Mouse (Mus musculus): ENCODE measurements around the gene Kcnk7. TPM values are rescaled to one million over a fixed set of nuclear protein-coding genes. Genes with fewer than 3 reads are reported as not detected.

Gene Kcnk7
- total and polyA plus RNA-seq, 2 experiments from 2014 or later: 0.30 TPM; not detected in 1

GRCm38 (mm10) chr19:5691601-5692000 is 12.6 kb upstream of the Kcnk7 start:
- Histone ChIP-seq H3K4me1 (ENCODE audit: control insufficient read depth, insufficient read depth) (peaks cover 18% of the 10 kb centered on the region), H3K36me3 (replicated peaks; ENCODE audit: control insufficient read depth, insufficient read depth, low read length) (peaks cover 46% of the 10 kb centered on the region), H3K27me3 (ENCODE audit: control insufficient read depth, insufficient read depth, low read length) (no peaks in the 10 kb centered on the region), H3K9me3 (replicated peaks; ENCODE audit: control insufficient read depth, low read length) (no peaks in the 10 kb centered on the region), H3K4me2 (ENCODE audit: low read depth, low read length) (peak overlapping the region; percentile 95), H3K4me3 (ENCODE audit: low read depth, low read length) (peak overlapping the region; percentile 82), H3K27ac (ENCODE audit: low read depth) (peak overlapping the region; percentile 94), H3K9ac (replicated peaks; ENCODE audit: low read depth, low read length) (peak overlapping the region; percentile 77)
- WGBS: 52% methylated on average over 5 of the region's 5 CpGs
- no peak for DNase-seq (ENCODE audit: low spot score)
- TF ChIP-seq CTCF (IDR thresholded peaks at IDR 0.05; ENCODE audit: low read depth) (no peak), EP300 (IDR thresholded peaks at IDR 0.05; ENCODE audit: low read depth) (no peak)
- ATAC-seq (ENCODE audit: insufficient read depth, low read depth): no peak

GRCm38 (mm10) chr19:5692086-5692912 is 11.9 kb upstream of the Kcnk7 start:
- H3K4me1 ChIP-seq (ENCODE audit: control insufficient read depth, insufficient read depth): peaks cover 18% of the 10 kb centered on the region
- WGBS: 58% methylated on average over 10 of the region's 10 CpGs
- H3K4me2 ChIP-seq (ENCODE audit: low read depth, low read length): peak overlapping the region; percentile 95
- H3K4me3 ChIP-seq (ENCODE audit: low read depth, low read length): peak overlapping the region; percentile 82
- DNase-seq (ENCODE audit: low spot score): peak; percentile 83
- H3K27me3 ChIP-seq (ENCODE audit: control insufficient read depth, insufficient read depth, low read length): no peaks in the 10 kb centered on the region
- H3K9me3 ChIP-seq (replicated peaks; ENCODE audit: control insufficient read depth, low read length): no peaks in the 10 kb centered on the region
- H3K9ac ChIP-seq (replicated peaks; ENCODE audit: low read depth, low read length): peak overlapping the region; percentile 77
- TF ChIP-seq CTCF (IDR thresholded peaks at IDR 0.05; ENCODE audit: low read depth): no peak
- TF ChIP-seq EP300 (IDR thresholded peaks at IDR 0.05; ENCODE audit: low read depth): peak; percentile 86; the same call in 1 of the 2 replicates
- peak overlapping the region; percentile 94 for H3K27ac ChIP-seq (ENCODE audit: low read depth)
- peaks cover 50% of the 10 kb centered on the region for H3K36me3 ChIP-seq (replicated peaks; ENCODE audit: control insufficient read depth, insufficient read depth, low read length)
- ATAC-seq (ENCODE audit: insufficient read depth, low read depth): peak; percentile 9; the same call in 1 of the 2 replicates

- Histone ChIP-seq H3K4me2 (ENCODE audit: low read depth, low read length) (peak overlapping the region; percentile 95), H3K4me3 (ENCODE audit: low read depth, low read length) (peak overlapping the region; percentile 82), H3K9me3 (replicated peaks; ENCODE audit: control insufficient read depth, low read length) (no peaks in the 10 kb centered on the region), H3K4me1 (ENCODE audit: control insufficient read depth, insufficient read depth) (peaks cover 14% of the 10 kb centered on the region; the same call in 1 of the 2 replicates), H3K9ac (replicated peaks; ENCODE audit: low read depth, low read length) (peak overlapping the region; percentile 77; the same call in 1 of the 2 replicates), H3K27me3 (ENCODE audit: control insufficient read depth, insufficient read depth, low read length) (no peaks in the 10 kb centered on the region), H3K27ac (ENCODE audit: low read depth) (peak overlapping the region; percentile 94), H3K36me3 (replicated peaks; ENCODE audit: control insufficient read depth, insufficient read depth, low read length) (peaks cover 57% of the 10 kb centered on the region)
- DNase-seq (ENCODE audit: low spot score) (no peak), ATAC-seq (ENCODE audit: insufficient read depth, low read depth) (no peak)
- TF ChIP-seq EP300 (IDR thresholded peaks at IDR 0.05; ENCODE audit: low read depth) (no peak), CTCF (IDR thresholded peaks at IDR 0.05; ENCODE audit: low read depth) (no peak)
- whole genome bisulfite sequencing: 46% methylated on average over 10 of the region's 10 CpGs
These were observed 11.2 kb upstream of the Kcnk7 start for GRCm38 (mm10) chr19:5692913-5693396.

GRCm38 (mm10) chr19:5693801-5694200 is 10.4 kb upstream of the Kcnk7 start:
- ATAC-seq (ENCODE audit: insufficient read depth, low read depth) (no peak), DNase-seq (ENCODE audit: low spot score) (no peak)
- Histone ChIP-seq H3K36me3 (replicated peaks; ENCODE audit: control insufficient read depth, insufficient read depth, low read length) (peaks cover 65% of the 10 kb centered on the region), H3K4me3 (ENCODE audit: low read depth, low read length) (0 out of 2 replicates have a peak overlapping the region, but pooled peaks have one; percentile 82), H3K9ac (replicated peaks; ENCODE audit: low read depth, low read length) (no peak overlapping the region), H3K27me3 (ENCODE audit: control insufficient read depth, insufficient read depth, low read length) (no peaks in the 10 kb centered on the region), H3K4me1 (ENCODE audit: control insufficient read depth, insufficient read depth) (peaks cover 14% of the 10 kb centered on the region; the same call in 1 of the 2 replicates), H3K4me2 (ENCODE audit: low read depth, low read length) (peak overlapping the region; percentile 95), H3K27ac (ENCODE audit: low read depth) (peak overlapping the region; percentile 94; the same call in 1 of the 2 replicates), H3K9me3 (replicated peaks; ENCODE audit: control insufficient read depth, low read length) (no peaks in the 10 kb centered on the region)
- WGBS: 75% methylated on average over 6 of the region's 6 CpGs
- TF ChIP-seq EP300 (IDR thresholded peaks at IDR 0.05; ENCODE audit: low read depth): no peak

DNA sequence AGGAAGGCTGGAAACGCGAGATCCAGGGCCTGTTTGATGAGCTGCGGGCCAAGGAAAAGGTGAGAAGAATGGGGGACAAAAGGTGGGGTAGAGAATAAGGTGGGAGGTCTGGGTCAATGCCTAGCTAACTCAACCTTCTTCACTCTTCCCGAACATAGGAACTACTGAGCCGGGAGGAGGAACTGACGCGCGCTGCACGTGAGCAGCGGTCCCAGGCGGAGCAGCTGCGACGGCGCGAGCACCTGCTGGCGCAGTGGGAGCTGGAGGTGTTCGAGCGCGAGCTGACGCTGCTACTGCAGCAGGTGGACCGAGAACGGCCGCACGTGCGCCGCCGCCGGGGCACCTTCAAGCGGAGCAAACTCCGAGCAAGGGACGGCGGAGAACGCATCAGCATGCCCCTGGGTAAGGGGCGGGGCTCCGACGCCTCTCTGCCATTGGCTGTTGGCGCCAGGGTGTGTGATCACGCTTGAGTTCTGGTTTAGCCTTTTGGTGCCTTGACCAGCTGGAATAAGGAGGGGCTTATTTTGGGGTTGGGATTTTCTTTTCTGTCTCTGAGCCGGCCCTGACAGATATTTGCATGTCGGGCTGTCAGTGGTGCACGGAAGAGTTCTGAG is 8.2 kb upstream of the Kcnk7 start:
- H3K4me3 ChIP-seq (ENCODE audit: low read depth, low read length): no peak overlapping the region
- no peaks in the 10 kb centered on the region for H3K9me3 ChIP-seq (replicated peaks; ENCODE audit: control insufficient read depth, low read length)
- no peak overlapping the region for H3K4me2 ChIP-seq (ENCODE audit: low read depth, low read length)
- H3K9ac ChIP-seq (replicated peaks; ENCODE audit: low read depth, low read length): no peak overlapping the region
- TF ChIP-seq EP300 (IDR thresholded peaks at IDR 0.05; ENCODE audit: low read depth): no peak
- ATAC-seq (ENCODE audit: insufficient read depth, low read depth) (no peak), DNase-seq (ENCODE audit: low spot score) (no peak)
- H3K27ac ChIP-seq (ENCODE audit: low read depth): no peak overlapping the region
- WGBS: 49% methylated on average over 41 of the region's 41 CpGs
- no peaks in the 10 kb centered on the region for H3K27me3 ChIP-seq (ENCODE audit: control insufficient read depth, insufficient read depth, low read length)
- H3K4me1 ChIP-seq (ENCODE audit: control insufficient read depth, insufficient read depth): peaks cover 14% of the 10 kb centered on the region; the same call in 1 of the 2 replicates
- peaks cover 84% of the 10 kb centered on the region for H3K36me3 ChIP-seq (replicated peaks; ENCODE audit: control insufficient read depth, insufficient read depth, low read length)
